Mouse (Mus musculus): ENCODE data around the gene Gm10139. TPM values are rescaled to one million over a fixed set of nuclear protein-coding genes. Genes with fewer than 3 reads are reported as not detected.
"Not testable (repeated sequence)": the region's sequence is repeated elsewhere in the genome, so short reads cannot be mapped to it uniquely, and the experiment has no call there.

Gm10139 gene
- not detected in 2 replicates for polyA plus RNA-seq (2015; fragmentation: Nextera tagmentation; extraction: Ambion mirVana)

GRCm38 (mm10) chr13:65512378-65512777, at the start of gene Gm10139:
Gm10139 (plus strand) TSS chr13:65512678.
- not testable (repeated sequence) for H3K9ac ChIP-seq; H3K4me3 ChIP-seq; H3K4me1 ChIP-seq (replicated peaks); ATAC-seq (ENCODE audit: low FRiP score); H3K27me3 ChIP-seq; H3K27ac ChIP-seq; H3K36me3 ChIP-seq; H3K4me2 ChIP-seq; H3K9me3 ChIP-seq
- WGBS: 91% methylated on average over 1 of the region's 3 CpGs

- H3K4me3 ChIP-seq: not testable (repeated sequence)
Observed at GRCm38 (mm10) chr13:65557636-65558035, 45.2 kb downstream of the Gm10139 start.

More at GRCm38 (mm10) chr13:65557636-65558035, 45.2 kb downstream of the Gm10139 start:
- H3K27ac ChIP-seq; H3K4me1 ChIP-seq (replicated peaks); H3K36me3 ChIP-seq; H3K27me3 ChIP-seq; H3K9ac ChIP-seq; H3K4me2 ChIP-seq; H3K9me3 ChIP-seq; ATAC-seq (ENCODE audit: low FRiP score): not testable (repeated sequence)
- WGBS: 82% methylated on average over 4 of the region's 4 CpGs

Other genes starting within 250 kb of the Gm10139 start
- gene Zfp369, start 233.9 kb upstream of the Gm10139 start, polyA plus RNA-seq (2015; fragmentation: Nextera tagmentation; extraction: Ambion mirVana): 18.1 and 22.4 TPM in 2 replicates

All from hindbrain, embryonic 13.5 days (tissue).